Mouse (Mus musculus) small intestine, adult 2 months (tissue): ENCODE data around the gene Itsn2.
"Not testable (repeated sequence)": the region's sequence is repeated elsewhere in the genome, so short reads cannot be mapped to it uniquely, and the experiment has no call there.

Experiments
- CTCF ChIP-seq: fragments of 200-500 bp; IDR thresholded peaks from 2 replicates; pipeline ENCODE4 v1.5.1; 2012; ENCODE audit warnings: low read depth, mild to moderate bottlenecking, control low read depth, inconsistent platforms, low read length, moderate library complexity, mixed read lengths; ENCODE audit not compliant: insufficient replicate concordance, insufficient read length; ENCODE audit errors: extremely low read depth
- POLR2A ChIP-seq: fragments of 200-500 bp; IDR thresholded peaks from 2 replicates; pipeline ENCODE4 v1.6.1; 2012; ENCODE audit warnings: low read depth, mild to moderate bottlenecking, control low read depth, inconsistent platforms, low read length, moderate library complexity

DNA sequence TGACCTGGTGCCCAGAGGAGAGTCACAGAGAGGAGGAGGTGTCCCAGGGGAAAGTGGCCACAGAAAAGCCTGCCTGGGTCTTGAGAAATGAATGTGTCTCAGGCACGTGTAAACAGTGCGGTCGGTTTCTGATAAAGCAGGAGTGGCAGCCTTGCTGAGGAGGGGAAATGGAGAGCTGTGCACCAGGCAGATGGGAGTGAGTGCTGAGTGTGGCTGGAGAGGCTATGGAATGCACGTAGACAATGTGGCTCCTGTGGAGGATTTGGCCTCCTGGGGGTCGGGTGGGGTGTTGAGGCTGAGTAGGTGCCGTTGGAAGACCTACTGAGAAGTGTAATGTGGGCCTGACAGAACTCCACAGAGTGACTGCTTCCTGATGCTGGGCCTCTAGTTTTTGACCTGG, 113.2 kb downstream of the Itsn2 start:
- not testable (repeated sequence) for TF ChIP-seq POLR2A, CTCF
